Mouse (Mus musculus) midbrain, embryonic 11.5 days (tissue): ENCODE data around the gene Gm12248. TPM values are rescaled to one million over a fixed set of nuclear protein-coding genes. Genes with fewer than 3 reads are reported as not detected.
A peak's percentile ranks its signal among the peaks of the same experiment; 100 is the strongest.

ENCODE experiments used
- ATAC-seq: fragments of 200-750 bp; cut with Nextera tagmentation; 2 replicates; pipeline ENCODE4 v1.8.0; 2017; ENCODE audit warnings: moderate TSS enrichment, moderate library complexity; ENCODE audit not compliant: low FRiP score
- DNase-seq: peaks from one replicate; pipeline ENCODE4 v3.0.0; 2015; ENCODE audit warnings: low spot score; ENCODE audit errors: missing footprints
- H3K27ac ChIP-seq: fragments of 300-500 bp; sonication (generic); 2 replicates; pipeline ENCODE4 v1.5.1; 2014; ENCODE audit warnings: low read depth, low read length
- H3K27me3 ChIP-seq: fragments of 300-500 bp; sonication (generic); 2 replicates; pipeline ENCODE4 v1.6.1; 2014; ENCODE audit warnings: mild to moderate bottlenecking, low read length, moderate library complexity, mixed read lengths; ENCODE audit not compliant: control insufficient read depth, insufficient read depth
- H3K36me3 ChIP-seq: fragments of 300-500 bp; sonication (generic); 2 replicates; pipeline ENCODE4 v1.6.1; 2014; ENCODE audit warnings: mild to moderate bottlenecking, low read length, moderate library complexity, mixed read lengths; ENCODE audit not compliant: control insufficient read depth, insufficient read depth
- H3K4me1 ChIP-seq: fragments of 300-500 bp; sonication (generic); 2 replicates; pipeline ENCODE4 v1.6.1; 2014; ENCODE audit warnings: low read length; ENCODE audit not compliant: control insufficient read depth, insufficient read depth
- H3K4me2 ChIP-seq: fragments of 300-500 bp; sonication (generic); 2 replicates; pipeline ENCODE4 v1.6.1; 2014; ENCODE audit warnings: mild to moderate bottlenecking, moderate library complexity
- H3K4me3 ChIP-seq: fragments of 300-500 bp; sonication (generic); 2 replicates; pipeline ENCODE4 v1.5.1; 2014; ENCODE audit warnings: low read depth, low read length
- H3K9ac ChIP-seq: fragments of 300-500 bp; sonication (generic); 2 replicates; pipeline ENCODE4 v1.6.1; 2014; ENCODE audit warnings: low read length
- H3K9me3 ChIP-seq: fragments of 300-500 bp; sonication (generic); 2 replicates; pipeline ENCODE4 v1.6.1; 2016; ENCODE audit warnings: low read length; ENCODE audit not compliant: control insufficient read depth
- WGBS: fragments of 180-500 bp; shearing (Covaris S2); extraction: QIAGEN DNeasy Blood & Tissue Kit; methylation state at CpG from one replicate; pipeline ENCODE4 v1.1.7; 2014; 5-methylcytosine and 5-hydroxymethylcytosine counted together
- polyA plus RNA-seq: library from polyadenylated mRNA; unstranded; fragments of >200 nt; fragmentation: Nextera tagmentation; extraction: Ambion mirVana; gene quantifications from 2 replicates; pipeline ENCODE4 v1.2.1, GENCODE M21; 2014

Gene Gm12248
- polyA plus RNA-seq, 1 experiment from 2014 or later, result not detected

DNA sequence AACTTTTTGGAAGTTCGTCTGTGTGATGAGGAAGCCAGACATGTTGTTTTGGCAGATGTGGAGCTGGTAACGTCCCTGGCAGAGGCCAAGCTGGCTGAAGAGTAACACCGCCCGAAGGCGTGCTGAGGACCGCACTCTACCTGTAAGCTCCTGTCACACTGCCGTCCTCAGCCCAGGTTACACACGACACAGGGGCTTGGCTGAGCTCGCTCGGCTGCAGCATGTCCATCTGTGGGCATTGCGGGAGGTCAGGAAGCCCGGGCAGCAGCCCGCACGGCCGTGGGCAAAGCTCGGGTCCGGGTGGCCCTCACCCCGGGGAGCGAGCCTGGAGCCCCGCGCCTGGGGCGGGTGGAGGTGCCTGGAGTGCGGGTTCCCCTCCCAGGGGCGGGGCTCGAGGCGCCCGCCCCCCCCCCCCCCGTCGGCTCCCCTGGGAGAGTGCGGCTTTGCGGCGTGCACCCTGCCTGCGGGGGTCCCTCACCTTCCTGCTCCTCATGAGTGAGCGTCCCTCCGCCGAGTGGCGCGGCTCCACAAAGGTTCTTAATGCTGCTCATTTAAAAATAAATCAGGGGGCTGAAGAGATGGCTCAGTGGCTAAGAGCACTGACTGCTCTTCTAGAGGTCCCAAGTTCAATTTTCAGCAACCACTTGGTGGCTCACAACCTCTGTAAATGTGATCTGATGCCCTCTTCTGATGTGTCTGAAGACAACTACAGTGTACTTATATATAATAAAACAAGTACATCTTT is 4.9 kb upstream of the Gm12248 start:
- H3K4me2 ChIP-seq, result peak overlapping the region; percentile 57
- H3K36me3 ChIP-seq, result no peaks in the 10 kb centered on the region
- H3K4me3 ChIP-seq, result peak overlapping the region; percentile 37
- ATAC-seq (peak; percentile 33; the same call in 1 of the 2 replicates), DNase-seq (peak; percentile 89)
- H3K27me3 ChIP-seq, result no peaks in the 10 kb centered on the region; the same call in none of the 2 replicates
- peaks cover 3% of the 10 kb centered on the region; the same call in 1 of the 2 replicates for H3K4me1 ChIP-seq
- no peaks in the 10 kb centered on the region for H3K9me3 ChIP-seq
- H3K27ac ChIP-seq, result no peak overlapping the region
- 2% methylated on average over 30 of the region's 38 CpGs for WGBS
- peak overlapping the region; percentile 44; the same call in 1 of the 2 replicates for H3K9ac ChIP-seq

DNA sequence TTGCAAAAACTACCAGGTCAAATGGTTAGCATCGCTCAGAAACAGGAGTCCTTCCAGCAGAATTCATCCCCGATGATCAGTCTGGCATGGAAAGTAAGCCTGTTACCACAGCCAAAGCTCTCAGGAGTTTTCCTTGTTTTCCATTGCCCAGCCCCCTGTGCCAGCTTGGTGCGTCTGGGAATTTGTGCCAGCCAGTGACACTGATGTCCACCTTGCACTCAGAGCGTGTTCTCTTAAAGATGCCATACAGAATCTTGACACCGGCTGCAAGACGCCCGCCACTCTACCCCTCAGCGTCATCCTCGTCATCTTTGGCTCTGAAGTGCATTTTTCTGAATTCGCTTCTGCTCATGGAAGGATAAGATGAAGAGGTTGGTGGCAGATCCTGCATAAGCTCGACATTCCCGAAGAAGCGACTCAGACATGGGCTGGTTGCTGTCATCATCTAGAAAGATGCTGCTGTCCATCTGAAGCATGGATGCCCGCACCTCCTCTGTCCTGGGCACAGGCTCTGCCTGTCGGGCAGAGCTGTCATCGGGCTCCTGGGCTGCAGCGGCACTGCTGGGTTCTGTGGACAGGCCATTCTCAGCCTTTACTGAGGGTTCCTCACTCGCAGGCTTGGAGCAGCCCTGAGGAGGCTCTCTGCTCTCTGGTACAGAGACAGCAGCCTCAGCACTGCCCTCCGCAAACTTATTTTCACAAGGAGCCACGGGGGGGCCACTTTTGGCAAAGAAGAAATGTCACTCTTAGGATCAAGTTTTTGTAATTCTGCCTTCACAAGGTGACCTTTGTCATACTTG is 4.1 kb upstream of the Gm12248 start:
- DNase-seq (peak; percentile 79), ATAC-seq (no peak)
- no peak overlapping the region for H3K9ac ChIP-seq
- no peaks in the 10 kb centered on the region; the same call in none of the 2 replicates for H3K27me3 ChIP-seq
- 58% methylated on average over 20 of the region's 20 CpGs for WGBS
- H3K4me3 ChIP-seq, result peak overlapping the region; percentile 37; the same call in 1 of the 2 replicates
- peak overlapping the region; percentile 57 for H3K4me2 ChIP-seq
- H3K9me3 ChIP-seq, result no peaks in the 10 kb centered on the region
- H3K4me1 ChIP-seq, result peaks cover 3% of the 10 kb centered on the region; the same call in 1 of the 2 replicates
- H3K27ac ChIP-seq, result no peak overlapping the region
- no peaks in the 10 kb centered on the region for H3K36me3 ChIP-seq

DNA sequence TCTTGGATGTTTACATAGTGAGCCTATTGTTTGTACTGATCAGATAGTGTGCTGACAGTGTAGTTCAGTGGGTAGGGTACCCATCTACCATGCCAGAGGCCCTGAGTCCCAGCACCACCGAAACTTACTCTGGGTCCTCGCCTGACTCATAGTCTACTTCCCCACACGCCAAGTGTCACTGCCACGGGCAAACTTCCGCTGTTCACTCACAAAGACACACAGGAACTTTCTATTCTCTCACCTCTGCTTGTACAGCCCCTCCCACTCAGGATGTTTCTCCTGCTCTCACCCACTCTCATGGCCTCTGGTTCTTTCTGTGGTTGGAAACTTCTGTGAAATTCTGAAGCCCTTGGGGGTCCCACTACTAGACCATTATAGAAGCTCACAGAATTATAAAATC is 3.2 kb upstream of the Gm12248 start:
- WGBS, result 92% methylated on average over 5 of the region's 5 CpGs
- Histone ChIP-seq H3K9ac (no peak overlapping the region), H3K9me3 (no peaks in the 10 kb centered on the region), H3K27me3 (no peaks in the 10 kb centered on the region; the same call in none of the 2 replicates), H3K4me1 (peaks cover 3% of the 10 kb centered on the region; the same call in 1 of the 2 replicates), H3K4me2 (no peak overlapping the region), H3K4me3 (no peak overlapping the region), H3K36me3 (no peaks in the 10 kb centered on the region), H3K27ac (no peak overlapping the region)
- DNase-seq (peak; percentile 78), ATAC-seq (no peak)

DNA sequence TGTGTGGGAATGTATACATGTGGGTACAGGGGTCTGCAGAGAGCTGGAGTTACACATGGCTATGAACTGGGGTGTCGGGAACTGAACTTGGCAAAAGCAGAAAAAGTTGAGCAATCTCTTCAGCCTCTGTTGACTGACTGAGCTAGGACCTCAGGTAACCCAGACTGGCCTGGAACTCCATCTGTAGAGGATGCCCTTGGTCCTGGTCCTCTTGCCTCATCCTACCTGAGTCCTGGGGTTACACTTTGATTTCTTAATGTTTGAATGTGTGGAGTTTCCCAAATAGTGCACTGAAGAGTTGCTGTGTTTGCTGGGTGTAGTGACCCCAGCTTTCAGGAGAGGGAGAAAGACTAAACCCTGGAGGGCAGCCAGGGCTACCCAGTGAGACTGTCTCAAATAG is 2.6 kb upstream of the Gm12248 start:
- Histone ChIP-seq H3K4me2 (no peak overlapping the region), H3K27me3 (no peaks in the 10 kb centered on the region; the same call in none of the 2 replicates), H3K36me3 (no peaks in the 10 kb centered on the region), H3K9ac (no peak overlapping the region), H3K27ac (no peak overlapping the region), H3K4me1 (peaks cover 3% of the 10 kb centered on the region; the same call in 1 of the 2 replicates), H3K9me3 (no peaks in the 10 kb centered on the region), H3K4me3 (no peak overlapping the region)
- DNase-seq (peak; percentile 14), ATAC-seq (no peak)
- 94% methylated on average over 1 of the region's 1 CpGs for WGBS

DNA sequence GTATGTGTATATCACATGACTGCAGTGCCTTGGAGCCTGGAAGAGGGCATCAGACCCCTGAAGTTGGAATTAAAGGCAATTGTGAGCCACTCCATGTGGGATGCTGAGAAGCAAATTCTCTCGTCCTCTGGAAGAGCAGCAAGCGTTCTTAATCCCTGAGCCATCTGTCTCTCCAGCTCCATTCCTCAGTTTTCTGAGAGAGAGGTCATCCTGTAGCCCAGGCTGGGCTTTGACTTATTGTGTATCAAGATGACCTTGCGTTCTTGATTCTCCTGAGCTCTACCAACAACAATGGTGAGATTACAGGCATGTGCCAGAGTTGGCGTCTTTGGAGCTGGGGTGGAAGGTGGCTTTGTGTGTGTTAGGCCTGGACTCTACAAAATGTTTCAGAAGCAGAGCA is 1.8 kb upstream of the Gm12248 start:
- Histone ChIP-seq H3K4me3 (no peak overlapping the region), H3K27me3 (no peaks in the 10 kb centered on the region; the same call in none of the 2 replicates), H3K4me1 (peaks cover 3% of the 10 kb centered on the region; the same call in 1 of the 2 replicates), H3K9ac (no peak overlapping the region), H3K4me2 (no peak overlapping the region), H3K27ac (no peak overlapping the region), H3K36me3 (no peaks in the 10 kb centered on the region), H3K9me3 (no peaks in the 10 kb centered on the region)
- WGBS, result 32% methylated on average over 4 of the region's 4 CpGs
- DNase-seq (peak; percentile 80), ATAC-seq (no peak)

DNA sequence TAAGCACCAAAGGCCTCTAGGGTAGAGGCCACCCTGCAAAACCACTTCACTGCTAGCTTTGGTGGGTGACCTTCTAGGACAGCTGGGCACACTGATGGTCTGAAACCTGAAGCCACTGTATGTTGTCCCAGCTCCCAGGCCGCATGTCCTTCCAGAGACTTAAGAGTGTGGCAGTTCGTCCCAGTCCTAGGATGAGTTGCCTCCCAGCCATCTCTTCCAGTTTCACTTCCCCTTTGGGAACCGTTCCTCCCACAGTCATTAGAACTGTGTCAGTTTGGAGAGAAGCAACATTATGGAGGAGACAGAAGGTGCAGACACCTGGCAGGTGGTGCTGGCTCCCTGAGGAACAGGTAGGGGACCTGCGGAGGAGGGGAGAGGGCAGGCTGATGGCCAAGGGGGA is 393 bp downstream of the Gm12248 start:
- no peak overlapping the region for H3K27ac ChIP-seq
- no peaks in the 10 kb centered on the region; the same call in 1 of the 2 replicates for H3K27me3 ChIP-seq
- DNase-seq, result peak; percentile 68
- H3K4me1 ChIP-seq, result no peaks in the 10 kb centered on the region; the same call in 1 of the 2 replicates
- H3K9me3 ChIP-seq, result no peaks in the 10 kb centered on the region
- no peak overlapping the region for H3K9ac ChIP-seq
- ATAC-seq, result no peak
- H3K4me2 ChIP-seq, result no peak overlapping the region
- no peaks in the 10 kb centered on the region for H3K36me3 ChIP-seq
- WGBS, result 75% methylated on average over 4 of the region's 4 CpGs
- H3K4me3 ChIP-seq, result no peak overlapping the region

DNA sequence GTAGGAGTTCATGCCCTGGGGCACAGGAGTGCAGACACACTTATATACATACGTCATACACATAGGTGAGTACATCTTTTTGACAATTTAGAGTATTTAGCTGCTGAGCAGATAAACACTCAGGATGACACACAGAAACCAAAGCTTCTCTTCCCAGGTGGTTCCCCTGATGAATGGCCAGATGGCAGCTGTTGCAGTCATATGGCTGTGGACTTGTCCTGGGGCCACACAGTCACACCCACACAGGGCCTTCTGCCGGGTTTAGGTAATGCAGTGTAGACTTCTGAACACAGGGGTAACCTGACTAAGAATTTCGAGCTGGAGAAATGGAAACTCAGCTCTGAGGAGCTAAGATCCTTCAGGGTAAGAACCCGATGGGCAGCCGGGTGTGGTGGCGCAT is 11.2 kb downstream of the Gm12248 start:
- no peak overlapping the region for H3K4me3 ChIP-seq
- H3K4me2 ChIP-seq, result no peak overlapping the region
- H3K4me1 ChIP-seq, result no peaks in the 10 kb centered on the region
- ATAC-seq (no peak), DNase-seq (peak; percentile 41)
- H3K36me3 ChIP-seq, result no peaks in the 10 kb centered on the region
- no peak overlapping the region for H3K27ac ChIP-seq
- H3K9me3 ChIP-seq, result no peaks in the 10 kb centered on the region
- H3K27me3 ChIP-seq, result no peaks in the 10 kb centered on the region
- no peak overlapping the region for H3K9ac ChIP-seq
- WGBS, result 88% methylated on average over 6 of the region's 6 CpGs

DNA sequence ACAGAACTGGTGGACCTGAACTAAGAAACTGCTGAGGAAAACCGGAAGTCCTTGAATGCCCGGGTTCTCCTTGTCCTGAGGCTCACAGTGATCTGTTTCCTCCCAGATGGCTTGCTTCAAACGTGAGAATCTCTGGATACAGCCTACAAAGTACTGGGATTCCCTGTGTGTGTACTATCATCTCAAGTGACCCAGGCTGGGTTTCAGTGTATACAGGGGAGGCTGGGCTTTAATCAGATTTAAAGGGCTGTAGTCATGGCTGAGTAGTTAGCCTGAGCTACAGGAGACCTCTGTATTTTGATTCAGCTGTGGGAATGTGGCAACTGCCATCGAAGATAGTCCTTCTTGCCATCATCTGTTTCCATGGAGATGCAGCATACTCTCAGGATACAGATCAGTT is 15.7 kb downstream of the Gm12248 start:
- Histone ChIP-seq H3K4me3 (no peak overlapping the region), H3K36me3 (no peaks in the 10 kb centered on the region), H3K4me1 (no peaks in the 10 kb centered on the region), H3K27ac (no peak overlapping the region), H3K27me3 (no peaks in the 10 kb centered on the region), H3K9ac (no peak overlapping the region), H3K9me3 (no peaks in the 10 kb centered on the region), H3K4me2 (no peak overlapping the region)
- WGBS, result 77% methylated on average over 4 of the region's 4 CpGs
- DNase-seq, result no peak
- no peak for ATAC-seq

DNA sequence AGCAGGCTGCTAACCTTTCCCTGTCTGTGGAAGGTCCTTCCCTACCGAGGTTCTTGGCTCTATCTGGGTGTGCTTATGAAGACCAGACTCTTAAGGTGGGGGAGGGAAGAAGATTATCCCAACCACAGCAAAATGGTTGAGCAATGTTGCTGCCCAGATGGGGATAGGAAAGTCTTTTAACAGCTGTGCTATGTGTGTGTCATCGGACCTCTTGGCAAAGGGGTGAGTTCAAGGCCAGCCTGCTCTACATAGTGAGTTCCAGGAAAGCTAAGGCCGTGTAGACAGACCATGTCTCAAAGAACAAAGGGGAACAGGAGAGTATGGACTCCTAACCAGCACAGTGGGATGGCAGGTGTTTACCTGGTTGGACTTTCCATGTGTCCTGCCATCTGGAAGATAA is 20.0 kb downstream of the Gm12248 start:
- Histone ChIP-seq H3K9ac (no peak overlapping the region), H3K4me1 (no peaks in the 10 kb centered on the region), H3K4me2 (no peak overlapping the region), H3K4me3 (no peak overlapping the region), H3K27me3 (no peaks in the 10 kb centered on the region), H3K36me3 (no peaks in the 10 kb centered on the region), H3K9me3 (no peaks in the 10 kb centered on the region), H3K27ac (no peak overlapping the region)
- WGBS, result 84% methylated on average over 3 of the region's 3 CpGs
- ATAC-seq, result no peak
- DNase-seq, result no peak
